Mouse (Mus musculus) liver, embryonic 16.5 days (tissue): ENCODE data around the gene Frmd4a. TPM values are rescaled to one million over a fixed set of nuclear protein-coding genes. Genes with fewer than 3 reads are reported as not detected.

Experiments used
- ATAC-seq: fragments of 200-750 bp; cut with Nextera tagmentation; 2 replicates; pipeline ENCODE4 v1.8.0; 2017; ENCODE audit warnings: low read depth, mild to moderate bottlenecking, moderate number of reproducible peaks, moderate library complexity
- H3K27ac ChIP-seq: fragments of 300-500 bp; sonication (generic); 2 replicates; pipeline ENCODE4 v1.5.1; 2014; ENCODE audit warnings: mild to moderate bottlenecking, low read length
- H3K27me3 ChIP-seq: fragments of 300-500 bp; sonication (generic); 2 replicates; pipeline ENCODE4 v1.6.1; 2014; ENCODE audit warnings: low read depth, low read length, mixed read lengths; ENCODE audit not compliant: control insufficient read depth, insufficient read depth
- H3K36me3 ChIP-seq: fragments of 300-500 bp; sonication (generic); 2 replicates; pipeline ENCODE4 v1.6.1; 2014; ENCODE audit warnings: mild to moderate bottlenecking; ENCODE audit not compliant: control insufficient read depth, insufficient read depth
- H3K4me1 ChIP-seq: fragments of 300-500 bp; sonication (generic); 2 replicates; pipeline ENCODE4 v1.6.1; 2014; ENCODE audit warnings: low read depth, low read length, mixed read lengths; ENCODE audit not compliant: control insufficient read depth
- H3K4me2 ChIP-seq: fragments of 300-500 bp; sonication (generic); 2 replicates; pipeline ENCODE4 v1.6.1; 2014; ENCODE audit warnings: low read depth, low read length, mixed read lengths
- H3K4me3 ChIP-seq: fragments of 300-500 bp; sonication (generic); 2 replicates; pipeline ENCODE4 v1.5.1; 2014; ENCODE audit warnings: low read depth, mild to moderate bottlenecking, low read length
- H3K9ac ChIP-seq: fragments of 300-500 bp; sonication (generic); 2 replicates; pipeline ENCODE4 v1.6.1; 2014; ENCODE audit warnings: low read depth, low read length
- H3K9me3 ChIP-seq: fragments of 300-500 bp; sonication (generic); replicated peaks from 2 replicates; pipeline ENCODE4 v1.6.1; 2016; ENCODE audit warnings: low read length; ENCODE audit not compliant: control insufficient read depth
- WGBS: fragments of 180-500 bp; shearing (Covaris S2); extraction: QIAGEN DNeasy Blood & Tissue Kit; methylation state at CpG from one replicate; pipeline ENCODE4 v1.1.7; 2014; ENCODE audit not compliant: insufficient replicate concordance; 5-methylcytosine and 5-hydroxymethylcytosine counted together
- polyA plus RNA-seq: library from polyadenylated mRNA; unstranded; fragments of >200 nt; fragmentation: Nextera tagmentation; extraction: Ambion mirVana; gene quantifications from 2 replicates; pipeline ENCODE4 v1.2.1, GENCODE M21; 2015

Gene Frmd4a
- polyA plus RNA-seq, 1 experiment from 2014 or later = 19.8 TPM

DNA sequence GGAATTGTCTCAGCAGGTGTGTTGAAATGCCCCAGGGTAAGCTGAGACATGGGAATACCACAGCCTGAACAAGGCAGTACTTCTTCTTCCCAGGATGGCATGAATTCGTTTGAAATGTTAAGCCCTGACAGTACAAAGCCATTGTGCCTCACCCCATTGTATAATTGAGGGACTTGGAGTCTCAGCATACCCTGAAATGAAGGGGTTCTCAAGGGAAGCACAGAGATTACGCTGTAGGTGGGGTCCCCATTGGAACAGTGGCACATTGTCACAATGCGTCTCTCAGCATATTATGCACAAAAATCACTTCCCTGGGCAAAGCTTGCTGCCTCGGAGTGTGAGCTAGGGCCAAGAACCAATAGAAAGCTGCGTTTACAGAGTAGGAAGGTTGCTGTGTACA, 297.0 kb downstream of the Frmd4a start:
- Histone ChIP-seq H3K4me3 (no peak overlapping the region), H3K4me2 (no peak overlapping the region), H3K36me3 (no peaks in the 10 kb centered on the region), H3K27me3 (no peaks in the 10 kb centered on the region), H3K4me1 (no peaks in the 10 kb centered on the region), H3K9ac (no peak overlapping the region), H3K9me3 (no peaks in the 10 kb centered on the region), H3K27ac (no peak overlapping the region)
- no peak for ATAC-seq
- 55% methylated on average over 5 of the region's 5 CpGs for WGBS

DNA sequence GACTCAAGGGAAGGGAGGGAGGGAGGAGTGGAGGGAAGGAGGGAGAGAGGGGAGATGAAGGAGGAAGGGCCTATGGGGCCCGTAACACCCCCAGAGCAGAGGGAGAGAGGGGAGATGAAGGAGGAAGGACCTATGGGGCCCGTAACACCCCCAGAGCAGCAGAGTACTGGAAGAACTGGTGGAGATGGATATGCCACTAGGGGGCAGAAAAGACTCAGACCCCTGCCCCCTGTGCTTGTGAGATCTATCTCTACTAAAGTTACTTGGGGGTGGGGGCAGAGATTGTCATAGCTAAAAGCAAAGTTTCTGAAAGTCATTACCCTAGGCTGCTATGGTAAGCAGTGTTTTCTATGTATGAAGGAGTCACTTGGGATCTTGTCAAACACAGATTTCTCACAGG, 299.1 kb downstream of the Frmd4a start:
- H3K4me2 ChIP-seq = no peak overlapping the region
- no peaks in the 10 kb centered on the region for H3K27me3 ChIP-seq
- no peak overlapping the region for H3K9ac ChIP-seq
- no peaks in the 10 kb centered on the region for H3K4me1 ChIP-seq
- 32% methylated on average over 2 of the region's 2 CpGs for WGBS
- no peak overlapping the region for H3K4me3 ChIP-seq
- no peaks in the 10 kb centered on the region for H3K9me3 ChIP-seq
- no peaks in the 10 kb centered on the region for H3K36me3 ChIP-seq
- no peak for ATAC-seq
- no peak overlapping the region for H3K27ac ChIP-seq

DNA sequence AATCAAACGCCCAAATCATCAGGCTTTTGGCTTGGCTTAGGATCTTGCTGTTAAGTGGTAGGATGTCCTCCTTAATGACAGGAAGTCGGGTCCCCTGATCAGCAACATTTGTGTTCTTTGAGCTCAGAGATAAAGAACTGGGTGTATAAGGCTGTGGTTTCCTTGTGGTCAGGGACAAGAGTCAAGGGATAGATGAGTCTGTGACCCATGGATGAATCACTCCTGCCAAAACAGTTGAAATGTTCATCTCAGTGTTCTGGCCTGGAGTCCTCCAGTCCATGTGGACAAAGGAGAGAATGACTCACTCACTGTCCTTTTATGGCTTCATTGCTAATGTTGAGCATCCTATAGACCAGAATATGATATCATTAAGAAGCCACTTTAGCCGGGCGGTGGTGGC, 300.6 kb downstream of the Frmd4a start:
- H3K4me1 ChIP-seq = no peaks in the 10 kb centered on the region
- no peak overlapping the region for H3K4me2 ChIP-seq
- H3K9me3 ChIP-seq = no peaks in the 10 kb centered on the region
- no peak overlapping the region for H3K27ac ChIP-seq
- H3K4me3 ChIP-seq = no peak overlapping the region
- peak; percentile 19; the same call in 1 of the 2 replicates for ATAC-seq
- H3K9ac ChIP-seq = no peak overlapping the region
- H3K27me3 ChIP-seq = no peaks in the 10 kb centered on the region
- 17% methylated on average over 4 of the region's 4 CpGs for WGBS
- H3K36me3 ChIP-seq = no peaks in the 10 kb centered on the region

DNA sequence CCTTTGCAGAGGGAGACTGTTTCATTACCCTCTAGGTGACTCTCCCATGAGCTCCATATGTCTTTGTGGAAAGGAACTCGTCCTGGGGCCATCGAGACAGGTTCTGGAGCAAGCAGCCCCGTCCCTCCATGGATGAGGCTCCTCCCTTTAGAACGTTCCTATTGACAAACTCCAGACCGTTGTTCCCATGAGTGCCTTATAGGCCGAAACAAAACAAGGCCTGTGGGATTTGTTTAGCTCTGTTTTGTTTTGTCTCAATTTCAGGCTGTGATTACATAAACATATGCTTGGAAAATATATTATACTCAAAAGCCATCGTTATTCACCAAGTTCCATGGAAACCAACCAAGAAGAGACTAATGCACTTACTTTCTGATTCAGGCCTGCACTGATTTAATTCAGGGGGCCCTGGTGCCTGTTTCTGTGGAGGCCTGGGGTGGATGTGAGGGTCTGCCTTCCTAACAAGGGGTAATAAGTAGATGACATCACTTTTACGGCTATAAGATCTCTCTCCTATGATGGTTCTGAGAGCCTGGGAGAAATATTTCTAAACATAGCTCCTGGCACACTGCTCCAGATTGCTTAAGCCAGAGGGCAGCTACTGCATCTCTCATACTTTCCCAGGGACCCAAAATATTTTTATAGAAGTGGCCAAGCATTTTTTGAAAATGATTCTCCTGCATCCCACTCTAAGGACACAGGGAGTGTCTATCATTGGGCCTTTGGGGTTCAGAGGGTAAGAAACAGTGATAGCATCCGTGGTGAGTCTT, 308.9 kb downstream of the Frmd4a start:
- H3K9ac ChIP-seq = no peak overlapping the region
- H3K9me3 ChIP-seq = no peaks in the 10 kb centered on the region
- WGBS = 50% methylated on average over 9 of the region's 9 CpGs
- no peaks in the 10 kb centered on the region for H3K36me3 ChIP-seq
- no peak overlapping the region for H3K4me2 ChIP-seq
- no peak for ATAC-seq
- no peaks in the 10 kb centered on the region; the same call in 1 of the 2 replicates for H3K27me3 ChIP-seq
- H3K4me3 ChIP-seq = no peak overlapping the region
- no peak overlapping the region for H3K27ac ChIP-seq
- no peaks in the 10 kb centered on the region for H3K4me1 ChIP-seq

DNA sequence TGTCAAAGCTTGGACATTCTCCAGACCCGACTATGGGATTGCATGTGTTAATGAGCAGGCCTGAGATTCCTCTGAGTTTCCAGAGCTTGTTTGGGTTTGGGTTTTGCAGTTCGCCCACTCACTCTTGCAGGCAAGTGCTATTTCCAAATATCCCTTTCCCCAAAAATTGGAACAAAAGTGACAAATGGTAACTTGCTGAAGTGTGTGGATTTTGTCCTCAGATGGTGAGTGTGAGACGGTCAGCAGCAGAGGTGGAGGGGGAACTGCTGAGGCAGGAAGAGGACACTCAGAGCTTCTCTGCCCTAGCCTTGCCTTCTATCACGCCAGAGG, 309.5 kb downstream of the Frmd4a start:
- Histone ChIP-seq H3K4me1 (no peaks in the 10 kb centered on the region), H3K4me3 (no peak overlapping the region), H3K27me3 (no peaks in the 10 kb centered on the region; the same call in 1 of the 2 replicates), H3K27ac (no peak overlapping the region), H3K9me3 (no peaks in the 10 kb centered on the region), H3K36me3 (no peaks in the 10 kb centered on the region), H3K9ac (no peak overlapping the region), H3K4me2 (no peak overlapping the region)
- ATAC-seq = no peak
- WGBS = 37% methylated on average over 4 of the region's 4 CpGs

DNA sequence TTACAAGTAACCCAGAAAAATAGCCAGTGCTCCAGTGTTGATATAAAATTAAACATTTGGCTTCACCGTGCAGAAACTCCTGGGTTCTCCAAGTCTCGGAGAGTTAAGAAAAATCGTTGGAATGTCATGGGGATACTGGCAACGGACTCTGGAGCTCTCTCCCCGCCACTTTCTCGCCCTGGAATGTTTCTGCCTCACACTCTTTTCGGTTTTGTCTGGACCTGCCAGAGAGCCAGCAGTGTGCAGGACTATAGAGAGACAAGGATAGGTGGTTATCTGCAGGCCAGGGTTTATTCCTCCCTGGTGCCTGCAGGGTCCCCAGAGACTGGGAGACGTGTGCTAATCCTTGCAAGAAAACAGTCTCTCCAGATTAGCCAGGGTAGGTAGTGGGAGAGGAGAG, 314.9 kb downstream of the Frmd4a start:
- Histone ChIP-seq H3K4me1 (no peaks in the 10 kb centered on the region), H3K36me3 (no peaks in the 10 kb centered on the region), H3K4me2 (no peak overlapping the region), H3K27ac (no peak overlapping the region), H3K27me3 (no peaks in the 10 kb centered on the region; the same call in 1 of the 2 replicates), H3K9ac (no peak overlapping the region), H3K4me3 (no peak overlapping the region), H3K9me3 (no peaks in the 10 kb centered on the region)
- no peak for ATAC-seq
- 51% methylated on average over 8 of the region's 8 CpGs for WGBS

DNA sequence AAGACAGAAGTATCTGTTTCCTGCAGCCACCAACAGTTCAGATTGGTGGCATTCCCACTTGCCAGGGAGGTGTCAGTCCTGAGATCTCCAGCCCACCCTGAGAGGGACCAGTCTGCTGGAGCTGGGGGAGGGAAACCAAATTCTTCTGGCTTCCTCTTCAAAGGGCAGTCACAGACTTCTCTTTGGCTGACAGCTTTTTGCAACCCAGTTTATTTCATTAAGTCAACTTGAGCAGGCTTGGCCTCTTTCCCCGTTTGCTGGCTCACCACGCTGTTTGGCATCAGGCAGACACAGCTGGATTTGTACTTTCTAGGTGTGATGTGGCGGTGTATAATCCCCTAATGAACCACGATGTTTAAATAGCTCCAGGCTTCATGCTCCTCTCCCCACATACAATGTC, 316.7 kb downstream of the Frmd4a start:
- Histone ChIP-seq H3K4me2 (no peak overlapping the region), H3K9ac (no peak overlapping the region), H3K27me3 (no peaks in the 10 kb centered on the region), H3K4me1 (no peaks in the 10 kb centered on the region), H3K9me3 (no peaks in the 10 kb centered on the region), H3K27ac (no peak overlapping the region), H3K36me3 (no peaks in the 10 kb centered on the region), H3K4me3 (no peak overlapping the region)
- 42% methylated on average over 4 of the region's 4 CpGs for WGBS
- no peak for ATAC-seq

DNA sequence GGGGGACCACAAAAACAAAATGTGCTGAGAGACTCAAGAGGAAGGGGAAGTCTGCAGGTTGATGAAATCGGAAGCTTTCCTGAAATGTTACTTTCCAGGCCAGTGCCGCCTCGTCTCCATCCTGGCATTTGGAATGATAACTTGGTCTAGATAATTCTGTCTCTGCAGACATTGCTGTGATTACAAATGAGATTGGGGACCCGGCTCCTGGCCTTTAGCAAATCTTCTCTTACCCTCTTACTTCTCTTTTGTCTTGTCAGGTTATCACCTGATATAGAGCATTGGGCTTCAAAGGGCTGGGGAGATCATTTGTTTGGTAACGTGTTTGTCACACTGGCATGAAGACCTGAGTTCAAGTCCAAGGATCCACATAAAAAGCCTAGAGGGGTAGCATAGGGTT, 317.4 kb downstream of the Frmd4a start:
- WGBS = 47% methylated on average over 5 of the region's 5 CpGs
- H3K36me3 ChIP-seq = no peaks in the 10 kb centered on the region
- no peak overlapping the region for H3K9ac ChIP-seq
- H3K9me3 ChIP-seq = no peaks in the 10 kb centered on the region
- no peak overlapping the region for H3K4me2 ChIP-seq
- no peaks in the 10 kb centered on the region for H3K4me1 ChIP-seq
- H3K27me3 ChIP-seq = no peaks in the 10 kb centered on the region
- no peak overlapping the region for H3K4me3 ChIP-seq
- ATAC-seq = no peak
- no peak overlapping the region for H3K27ac ChIP-seq

DNA sequence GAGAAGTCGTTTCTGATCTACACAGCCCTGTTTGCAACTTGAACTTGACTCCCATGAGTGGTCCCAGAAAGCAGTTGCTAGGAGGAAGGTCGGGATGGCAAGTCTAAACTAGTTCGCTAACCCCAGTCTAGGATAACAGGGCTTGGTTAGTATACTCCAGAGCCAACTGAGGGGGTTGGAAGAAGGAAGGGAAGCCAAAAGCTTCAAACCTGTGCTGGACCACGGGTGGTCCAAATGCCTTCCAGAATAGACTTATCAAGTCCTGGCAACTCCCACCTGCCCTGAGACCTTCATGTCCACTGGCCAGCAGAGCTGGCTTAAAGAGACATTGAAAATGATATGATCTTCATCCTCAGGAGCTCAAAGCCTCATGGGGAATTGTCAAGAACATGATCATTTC, 318.4 kb downstream of the Frmd4a start:
- Histone ChIP-seq H3K9me3 (no peaks in the 10 kb centered on the region), H3K4me2 (no peak overlapping the region), H3K9ac (no peak overlapping the region), H3K27ac (no peak overlapping the region), H3K36me3 (no peaks in the 10 kb centered on the region), H3K4me1 (no peaks in the 10 kb centered on the region), H3K4me3 (no peak overlapping the region), H3K27me3 (no peaks in the 10 kb centered on the region)
- no peak for ATAC-seq
- WGBS = 50% methylated on average over 4 of the region's 4 CpGs
